Mouse (Mus musculus) cerebellum, adult 9-11 months (tissue): ENCODE results near the gene Cct3.
"Not testable (repeated sequence)": the region's sequence is repeated elsewhere in the genome, so short reads cannot be mapped to it uniquely, and the experiment has no call there.

Experiments
- DNase-seq: peaks from one replicate; pipeline ENCODE4 v3.0.0; 2022

Cct3 gene

DNA sequence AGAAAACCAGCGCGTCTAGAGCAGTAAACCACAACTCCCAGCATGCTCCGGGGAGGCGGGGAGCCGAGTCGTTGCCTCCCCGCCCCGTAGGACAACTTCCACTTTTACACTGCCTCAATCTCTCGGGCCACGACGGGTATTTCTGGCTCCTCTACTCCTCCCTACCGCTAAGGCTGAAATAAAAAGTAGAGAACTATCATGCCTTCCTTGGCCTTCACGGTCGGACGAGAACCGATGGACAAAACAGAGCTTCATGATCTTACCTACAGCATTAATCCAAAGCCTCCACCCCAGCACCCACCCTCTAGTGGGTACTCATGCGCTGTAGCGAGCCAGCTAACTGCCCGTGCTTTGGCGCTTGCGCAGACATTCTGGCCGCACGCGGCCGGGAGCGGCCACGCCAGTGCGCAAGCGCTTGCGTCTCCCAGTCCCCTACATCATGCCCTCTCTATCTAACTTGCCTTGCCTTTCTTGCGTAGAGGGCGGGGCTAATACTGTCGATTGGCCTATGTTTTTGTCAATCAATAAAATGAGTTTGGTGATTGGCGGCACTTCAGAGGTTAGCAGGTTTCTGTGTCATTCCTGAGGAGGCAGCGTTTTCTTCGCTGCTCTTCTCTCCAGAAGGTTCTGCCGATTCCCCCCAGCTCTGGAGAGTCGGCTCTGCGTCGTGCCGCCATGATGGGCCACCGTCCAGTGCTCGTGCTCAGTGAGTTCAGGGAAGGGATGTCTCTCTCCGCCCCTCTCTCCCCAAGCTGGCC lies at the start of gene Cct3, which contains the start of gene Tsacc:
TSS of gene Cct3 (plus strand) at position 556 of the 758 bp plus-strand sequence.
TSS of gene Tsacc (minus strand) at position 439 of the 758 bp plus-strand sequence.
- peak; percentile 99 for DNase-seq

DNA sequence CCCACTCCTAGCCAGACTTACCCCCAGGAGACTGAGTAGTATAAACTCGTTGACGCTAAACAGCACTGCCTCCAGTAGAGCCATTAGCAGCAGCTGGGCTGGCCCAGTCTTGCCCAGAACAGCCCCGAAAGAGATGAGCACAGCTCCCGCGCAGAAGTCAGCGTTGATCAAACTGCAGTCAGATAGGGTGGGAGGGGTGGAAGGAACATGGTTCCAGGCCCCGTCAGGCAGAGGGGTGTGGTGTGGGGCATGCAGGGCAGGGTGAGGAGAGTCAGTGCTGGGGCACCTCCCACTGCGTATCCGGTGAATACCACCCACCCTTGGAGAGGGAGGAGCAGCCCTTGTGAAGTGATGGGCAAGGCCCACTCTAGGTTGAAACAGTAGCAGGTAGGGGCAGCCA lies 49.2 kb upstream of the Cct3 start:
- no peak for DNase-seq

DNA sequence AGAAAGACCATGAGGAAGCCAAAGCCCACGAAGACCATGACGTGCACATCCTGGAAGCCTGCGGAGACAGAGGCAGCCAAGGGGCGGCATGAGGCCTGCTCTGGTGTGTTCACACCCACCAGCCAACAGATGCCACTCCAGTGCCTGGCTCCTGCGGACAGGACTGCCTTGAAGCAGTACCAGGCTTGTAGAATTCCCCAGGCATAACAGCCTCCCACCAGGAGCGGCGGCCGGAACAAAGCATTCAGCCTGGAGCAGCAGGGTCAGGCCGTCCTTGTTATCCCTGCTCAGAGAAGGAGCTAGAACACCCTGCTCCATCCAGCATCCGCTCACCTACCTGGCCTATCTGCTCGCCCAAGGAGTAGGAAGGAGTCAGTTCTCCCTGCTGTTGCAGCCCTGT lies 48.5 kb upstream of the Cct3 start:
- no peak for DNase-seq

DNA sequence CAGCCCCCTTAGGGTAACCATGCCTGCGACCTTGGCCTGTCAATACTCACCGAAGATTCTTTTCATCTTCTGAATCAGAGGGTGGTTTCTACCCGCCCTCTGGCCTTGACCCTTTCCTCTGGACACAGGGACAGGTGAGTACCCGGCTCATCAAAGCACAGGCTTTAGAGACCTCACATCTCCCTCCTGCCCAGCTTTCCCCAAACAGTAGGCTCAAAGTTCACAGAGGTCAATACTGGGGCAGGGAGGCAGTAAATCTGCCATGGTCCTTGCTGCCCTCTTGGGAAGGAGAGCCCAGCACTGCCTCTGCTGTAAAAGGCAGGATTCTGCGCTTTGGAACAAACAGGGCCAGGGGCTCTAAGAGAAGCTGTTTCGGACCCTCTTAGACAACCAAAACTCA lies 44.2 kb upstream of the Cct3 start:
- no peak for DNase-seq

DNA sequence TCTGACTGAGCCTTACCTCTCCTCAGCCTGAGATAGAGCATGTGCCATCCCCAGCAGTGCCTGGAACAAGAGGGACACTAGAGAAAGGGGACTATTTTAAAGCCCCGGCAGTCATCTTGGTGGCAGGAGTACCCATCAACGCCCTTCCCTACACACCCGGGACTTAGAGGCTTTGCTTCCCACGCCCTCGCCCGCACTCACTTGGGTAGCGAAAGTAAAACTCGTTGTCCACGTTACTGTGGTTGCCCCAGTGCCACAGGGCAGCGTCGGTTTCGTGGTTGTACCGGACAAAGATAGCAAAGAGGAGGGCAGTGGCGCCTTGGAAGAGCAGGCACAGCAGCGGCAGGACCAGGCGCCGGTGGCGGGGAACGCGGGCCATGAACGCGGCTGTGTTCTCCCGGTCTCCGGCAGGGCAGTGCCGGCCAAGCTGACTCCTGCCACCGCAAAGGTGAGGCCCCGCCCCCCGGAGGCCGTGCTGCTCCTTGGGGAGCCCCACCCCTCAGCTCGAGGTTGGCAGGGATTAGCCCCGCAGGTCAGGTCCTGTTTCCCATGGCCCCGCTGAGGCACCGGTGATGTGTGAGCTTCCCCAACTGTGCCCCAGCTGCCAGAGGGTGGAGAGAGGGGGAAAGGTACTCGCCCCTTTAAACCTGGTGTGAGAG lies 42.5 kb upstream of the Cct3 start, which contains the start of gene Rhbg:
TSS of gene Rhbg (minus strand) at position 442 of the 659 bp plus-strand sequence.
- peak; percentile 67 for DNase-seq

DNA sequence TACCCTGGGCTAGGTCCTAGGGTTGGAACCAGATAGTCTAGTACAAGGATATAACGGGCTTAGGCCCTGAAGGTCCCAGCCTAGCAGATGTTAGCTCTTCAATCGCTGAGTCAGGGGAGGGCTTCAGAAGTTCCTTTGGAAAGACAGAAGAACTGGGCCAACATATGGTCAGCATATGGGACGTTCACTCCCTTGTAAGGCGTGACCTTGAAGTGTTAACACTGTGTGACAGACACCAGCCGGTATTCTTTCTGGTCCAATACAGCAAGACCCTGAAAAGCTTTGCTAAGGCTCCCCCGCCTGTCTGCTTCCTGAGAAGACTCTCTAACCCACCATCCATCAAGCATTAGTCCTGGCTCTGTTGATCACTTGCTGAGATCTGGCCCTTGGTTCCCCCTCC lies 41.0 kb upstream of the Cct3 start:
- DNase-seq: no peak

DNA sequence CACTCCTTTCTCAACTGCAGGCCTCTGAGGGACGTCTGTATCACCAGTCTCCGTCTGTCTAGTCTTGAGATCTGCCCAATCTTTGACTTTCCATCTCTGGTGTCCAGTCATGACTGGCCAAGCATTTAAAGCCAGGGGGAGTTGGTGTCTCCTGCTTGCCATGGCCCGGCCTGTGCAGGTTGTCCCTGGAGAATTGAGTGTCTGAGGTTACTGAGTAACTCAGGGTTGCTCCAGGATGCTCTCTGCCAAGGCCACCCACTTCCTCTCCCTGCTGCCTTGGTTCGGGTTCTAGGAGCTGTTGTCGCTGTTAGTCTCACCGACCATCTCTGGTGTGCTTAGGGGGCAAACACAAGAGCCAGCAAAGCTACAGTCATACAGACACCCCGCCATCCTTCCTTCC lies 40.5 kb upstream of the Cct3 start:
- DNase-seq: no peak

DNA sequence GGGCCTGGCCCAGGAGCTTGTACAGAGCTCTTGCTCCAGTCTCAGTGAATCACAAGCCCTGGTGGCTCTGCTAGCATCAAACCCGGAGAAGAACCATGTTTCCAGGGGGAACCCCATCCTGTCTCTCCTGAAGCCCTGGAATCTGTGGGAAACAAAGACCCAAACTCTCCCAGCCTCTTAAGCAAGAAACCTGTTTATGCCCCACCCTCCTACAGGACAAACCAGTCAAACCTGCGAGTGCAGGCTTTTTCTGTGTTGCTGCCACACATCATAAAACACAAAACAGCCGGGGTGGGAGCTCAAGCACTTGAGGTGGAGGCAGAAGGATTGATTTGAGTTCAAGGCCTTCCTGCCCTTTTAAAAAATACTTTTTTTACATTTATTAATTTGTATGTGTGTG lies 34.6 kb upstream of the Cct3 start:
- no peak for DNase-seq

DNA sequence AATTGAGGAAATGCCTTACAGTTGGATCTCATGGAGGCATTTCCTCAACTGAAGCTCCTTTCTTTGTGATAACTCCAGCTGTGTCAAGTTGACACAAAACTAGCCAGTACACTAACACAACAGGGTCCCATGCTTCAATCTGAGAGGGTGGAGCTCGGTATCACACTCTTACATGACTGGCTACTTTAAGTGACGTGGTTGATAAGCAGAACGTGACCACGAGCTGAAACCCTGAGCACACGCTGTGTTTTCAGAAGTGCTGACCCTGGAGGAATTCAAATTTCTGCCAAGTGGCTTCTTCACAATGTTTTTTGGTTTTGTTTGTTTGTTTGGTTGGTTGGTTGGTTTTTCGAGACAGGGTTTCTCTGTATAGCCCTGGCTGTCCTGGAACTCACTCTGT lies 28.9 kb upstream of the Cct3 start:
- not testable (repeated sequence) for DNase-seq

DNA sequence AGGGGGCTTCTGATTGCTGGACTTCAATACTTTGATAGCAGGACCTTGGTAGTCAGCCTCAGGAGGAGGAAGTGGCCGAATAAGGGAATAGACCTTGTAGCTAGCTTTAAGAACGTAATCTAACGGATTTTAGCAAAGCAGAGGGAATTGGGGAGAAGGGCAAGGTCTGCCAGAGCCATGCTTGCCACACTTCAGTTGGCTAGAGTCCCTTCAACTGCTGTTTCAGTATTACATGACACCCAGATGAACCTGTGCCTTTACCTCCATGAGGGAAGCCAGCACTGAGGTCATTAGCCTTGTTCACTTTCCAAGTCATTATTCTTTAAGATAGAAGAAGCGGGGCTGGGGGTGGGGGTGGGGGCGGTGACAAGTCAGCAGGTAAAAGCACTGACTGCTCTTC lies 27.9 kb upstream of the Cct3 start:
- no peak for DNase-seq

DNA sequence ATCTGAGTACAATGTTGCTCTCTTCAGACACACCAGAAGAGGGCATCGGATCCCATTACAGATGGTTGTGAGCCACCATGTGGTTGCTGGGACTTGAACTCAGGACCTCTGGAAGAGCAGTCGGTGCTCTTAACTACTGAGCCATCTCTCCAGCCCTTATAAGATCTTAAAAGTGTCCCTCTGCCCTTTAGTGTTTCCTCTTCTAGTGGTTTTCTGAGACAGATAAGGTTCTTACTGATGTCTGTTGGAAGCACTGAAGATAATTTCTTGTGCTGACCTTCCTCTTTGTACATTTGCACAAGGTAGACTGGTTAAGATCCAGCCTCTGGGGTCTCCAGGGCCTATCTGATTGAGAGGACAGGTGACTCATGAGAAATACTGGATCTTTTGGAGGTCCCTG lies 25.6 kb upstream of the Cct3 start:
- not testable (repeated sequence) for DNase-seq

DNA sequence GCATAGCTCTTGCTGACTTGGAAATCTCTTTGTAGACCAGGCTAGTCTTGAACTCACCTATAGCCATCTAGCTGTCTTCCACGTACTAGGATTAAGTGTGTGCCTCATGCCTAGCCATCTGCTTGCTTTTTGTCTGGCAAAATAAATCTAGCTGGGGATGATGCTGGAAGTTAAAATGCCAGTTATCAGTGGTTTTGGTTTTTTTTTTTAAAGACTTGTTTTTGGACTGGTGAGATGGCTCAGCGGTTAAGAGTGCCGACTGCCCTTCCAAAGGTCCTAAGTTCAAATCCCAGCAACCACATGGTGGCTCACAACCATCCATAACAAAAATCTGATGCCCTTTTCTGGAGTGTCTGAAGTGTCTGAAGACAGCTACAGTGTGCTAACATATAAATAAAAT lies 25.1 kb upstream of the Cct3 start:
- DNase-seq: no peak

DNA sequence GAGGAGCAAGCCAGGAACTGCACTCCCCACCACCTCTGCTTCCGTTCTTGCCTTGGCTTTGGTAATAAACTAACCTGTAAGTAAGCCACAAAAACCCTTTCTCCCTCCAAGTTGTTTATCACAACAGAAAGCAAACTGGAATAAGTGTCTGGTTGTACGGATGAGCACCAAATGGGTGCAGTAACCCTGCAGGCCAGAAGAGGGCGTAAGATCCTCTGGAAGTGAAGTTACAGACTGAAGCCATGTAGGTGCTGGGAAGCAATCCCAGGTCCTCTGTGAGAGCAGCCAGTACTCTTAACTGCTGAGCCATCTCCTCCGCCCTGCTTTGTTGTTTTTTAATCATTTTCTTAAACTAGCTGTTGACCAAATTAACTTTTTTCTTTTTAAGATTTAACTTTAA lies 22.9 kb upstream of the Cct3 start:
- DNase-seq: no peak

DNA sequence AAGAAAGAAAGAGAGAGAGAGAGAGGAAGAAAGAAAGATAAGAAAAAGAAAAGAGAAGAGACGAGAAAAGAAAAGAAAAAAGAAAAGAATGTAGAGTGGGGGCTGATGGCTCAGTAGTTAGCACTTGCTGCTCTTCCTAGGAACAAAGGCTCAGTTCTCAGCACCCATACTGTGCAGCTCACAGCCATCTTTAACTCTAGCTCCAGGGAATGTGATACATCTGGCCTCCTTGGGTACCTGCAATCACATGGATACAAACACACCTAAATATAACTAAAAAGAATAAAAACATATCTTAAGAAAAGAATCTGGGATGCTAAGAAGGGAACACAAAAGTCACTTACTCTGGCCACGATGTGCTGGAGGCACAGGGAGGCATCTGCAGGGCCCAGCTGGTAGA lies 20.8 kb upstream of the Cct3 start:
- DNase-seq: no peak

DNA sequence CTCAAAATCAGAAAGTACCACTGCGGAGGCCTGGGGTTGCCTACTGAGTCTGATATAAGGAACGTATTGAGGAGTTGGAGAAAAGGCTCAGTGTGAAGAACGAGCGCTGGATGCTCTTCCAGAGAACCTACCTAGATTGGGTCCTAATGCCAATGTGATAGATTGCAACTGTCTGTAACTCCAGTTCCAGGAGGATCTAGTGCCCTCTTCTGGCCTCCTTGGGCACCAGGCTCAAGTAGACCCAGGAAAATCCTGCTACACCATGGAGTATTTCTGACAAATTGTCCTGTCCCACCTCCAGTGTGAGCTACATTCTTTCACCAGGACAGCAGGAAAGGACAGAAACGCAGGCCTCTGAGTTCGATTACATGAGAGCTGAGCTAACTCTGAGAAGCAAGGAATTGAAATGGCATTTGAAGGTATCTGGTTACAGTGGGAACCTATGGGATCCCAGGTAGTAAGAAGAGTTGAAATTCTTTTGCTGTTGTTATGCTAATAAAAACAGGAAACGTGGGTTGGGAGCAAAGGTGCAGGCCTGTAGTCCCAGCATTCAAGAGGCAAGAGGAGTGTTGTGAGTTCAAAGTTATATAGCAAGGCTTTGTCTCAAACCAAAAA lies 20.3 kb upstream of the Cct3 start:
- DNase-seq: no peak

DNA sequence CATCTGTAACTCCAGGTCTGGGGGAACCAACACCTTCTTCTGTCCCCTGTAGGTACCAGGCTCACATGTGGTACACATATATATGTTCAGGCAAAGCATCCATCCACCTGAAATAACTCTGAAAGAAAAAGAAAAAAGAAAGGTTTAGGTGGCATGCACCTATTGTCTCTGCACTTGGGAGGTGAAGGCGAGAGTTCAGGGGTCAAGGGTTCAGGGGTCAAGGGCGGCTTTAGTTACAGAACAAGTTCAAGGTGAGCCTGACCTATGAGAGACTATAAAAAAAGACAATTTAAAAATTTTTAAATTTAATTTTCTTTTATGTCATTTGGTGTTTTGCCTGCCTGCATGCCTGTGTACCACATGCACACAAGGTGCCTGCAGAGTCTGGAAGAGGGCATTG lies 16.9 kb upstream of the Cct3 start:
- no peak for DNase-seq

DNA sequence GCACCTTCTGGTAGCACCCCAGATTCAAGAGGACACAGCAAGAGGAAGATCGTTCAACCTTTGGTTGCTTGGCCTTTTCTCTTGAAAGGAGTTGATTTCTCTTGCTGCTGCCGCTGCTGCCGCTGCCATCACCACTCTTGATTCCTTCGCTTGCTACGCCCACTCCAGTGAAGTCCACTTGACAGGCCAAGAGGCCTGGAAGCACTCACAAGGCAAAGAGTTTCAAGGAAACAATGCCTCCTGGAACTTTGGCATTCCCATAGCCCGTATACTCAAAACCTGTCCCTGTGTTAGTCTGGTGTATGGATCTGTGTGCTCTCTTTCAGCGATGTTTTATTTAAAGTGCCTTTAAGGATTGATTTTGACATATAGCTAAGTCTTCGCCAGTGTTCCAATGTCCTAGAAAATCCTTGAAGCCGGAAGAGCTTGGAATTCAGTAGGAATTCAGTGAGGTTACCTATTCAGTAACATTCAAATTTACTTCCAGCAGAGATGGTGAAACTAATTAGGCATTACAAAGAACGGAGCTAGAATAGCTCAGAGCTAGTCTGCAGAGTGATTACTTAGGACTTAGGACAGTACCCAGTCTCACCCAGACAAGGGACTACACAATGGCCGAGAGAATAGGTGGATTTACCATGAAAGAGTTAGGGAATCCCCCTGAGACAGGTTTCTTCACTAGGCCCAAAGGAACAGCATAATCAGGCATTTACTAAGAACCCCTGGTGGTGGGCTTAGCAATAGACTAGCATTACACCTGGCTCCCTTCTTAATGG lies 15.6 kb upstream of the Cct3 start:
- not testable (repeated sequence) for DNase-seq

DNA sequence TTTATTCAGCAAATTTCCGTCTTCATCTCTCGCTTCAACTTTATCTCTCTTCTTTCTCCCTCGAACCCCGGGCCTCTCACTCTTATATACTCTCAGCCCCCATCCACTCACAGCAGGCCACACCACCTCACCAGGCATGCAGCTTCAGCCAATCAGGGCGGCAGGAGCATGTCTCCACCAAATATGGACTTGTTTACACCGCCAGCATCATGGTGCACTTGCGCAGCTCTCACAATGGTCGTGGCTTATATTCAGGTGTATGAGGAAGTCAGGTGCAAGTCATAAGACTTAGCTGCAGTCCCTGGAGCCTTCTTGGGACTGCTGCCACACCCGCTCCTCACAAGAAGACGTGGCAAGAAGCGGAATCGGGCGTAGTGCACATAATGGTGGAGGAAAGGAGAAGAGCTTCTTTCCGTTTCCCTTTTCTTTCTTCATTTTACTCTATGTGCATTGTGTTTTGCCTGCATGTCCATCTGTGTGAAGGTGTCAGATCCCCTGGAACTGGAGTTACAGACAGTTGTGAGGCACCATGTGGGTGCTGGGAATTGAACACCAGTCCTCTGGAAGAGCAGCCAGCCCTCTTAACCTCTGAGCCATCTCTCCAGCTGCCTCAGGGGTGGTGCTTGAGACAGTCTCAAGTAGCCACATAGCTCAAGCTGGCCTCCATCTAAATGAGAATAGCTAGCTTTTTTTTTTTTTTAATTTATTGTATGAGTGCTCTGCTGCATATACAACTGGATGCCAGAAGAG lies 11.9 kb upstream of the Cct3 start:
- DNase-seq: not testable (repeated sequence)

DNA sequence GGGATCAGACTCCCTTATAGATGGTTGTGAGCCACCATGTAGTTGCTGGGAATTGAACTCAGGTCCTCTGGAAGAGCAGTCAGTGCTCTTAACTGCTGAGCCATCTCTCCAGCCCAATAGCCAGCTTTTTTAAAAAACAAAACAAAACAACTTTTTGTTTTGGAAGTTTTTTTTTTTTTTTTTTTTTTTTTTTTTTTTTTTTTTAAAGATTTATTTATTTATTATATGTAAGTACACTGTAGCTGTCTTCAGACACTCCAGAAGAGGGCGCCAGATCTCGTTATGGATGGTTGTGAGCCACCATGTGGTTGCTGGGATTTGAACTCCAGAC lies 11.4 kb upstream of the Cct3 start:
- not testable (repeated sequence) for DNase-seq

DNA sequence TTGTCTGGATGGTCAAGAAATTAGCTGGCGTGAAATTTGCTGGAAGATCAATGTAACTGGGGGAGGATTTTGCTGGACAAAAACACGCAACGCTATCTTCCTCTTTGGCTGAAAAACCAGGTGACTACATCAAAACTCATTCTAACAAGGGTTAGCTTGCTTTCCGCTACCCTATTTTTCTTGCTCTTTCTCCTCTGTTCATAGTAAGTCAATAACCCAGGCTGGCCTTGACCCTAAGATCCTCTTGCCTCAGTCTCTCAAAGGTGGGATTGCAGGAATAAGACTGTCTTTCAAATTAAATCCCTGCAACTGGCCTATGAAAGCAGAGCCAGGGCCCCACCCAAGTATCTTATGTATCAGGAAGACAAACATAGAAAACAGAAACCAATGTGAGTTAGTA lies 9.8 kb upstream of the Cct3 start, which contains the start of gene Gm38392:
TSS of gene Gm38392 (minus strand) at position 101 of the 400 bp plus-strand sequence.
- no peak for DNase-seq

DNA sequence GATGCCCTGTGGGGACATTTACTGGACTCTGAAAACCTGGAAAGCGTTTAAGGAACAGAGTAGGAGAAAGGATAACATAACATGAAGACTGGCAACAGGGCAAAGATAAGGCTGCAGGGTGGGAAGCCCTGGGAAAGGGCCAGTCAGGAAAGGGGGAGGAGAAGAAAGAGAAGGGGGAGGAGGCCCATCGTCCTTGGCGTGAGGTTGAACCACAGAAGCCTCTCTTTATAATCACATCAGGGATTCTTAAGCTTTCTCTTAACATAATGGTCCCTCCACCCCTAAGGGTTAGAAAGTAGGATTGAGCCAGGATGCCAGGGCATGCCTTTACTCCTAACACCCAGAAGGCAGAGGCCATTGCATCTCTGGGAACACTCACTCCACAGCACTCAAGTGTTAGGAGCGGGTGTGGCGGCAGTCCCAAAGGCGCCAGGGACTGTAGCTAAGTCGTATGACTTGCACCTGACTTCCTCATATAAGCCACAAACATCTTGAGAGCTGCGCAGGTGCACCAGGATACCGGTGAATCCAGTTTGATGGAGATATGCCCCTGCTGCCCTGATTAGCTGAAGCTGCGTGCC lies 8.7 kb upstream of the Cct3 start:
- DNase-seq: not testable (repeated sequence)

DNA sequence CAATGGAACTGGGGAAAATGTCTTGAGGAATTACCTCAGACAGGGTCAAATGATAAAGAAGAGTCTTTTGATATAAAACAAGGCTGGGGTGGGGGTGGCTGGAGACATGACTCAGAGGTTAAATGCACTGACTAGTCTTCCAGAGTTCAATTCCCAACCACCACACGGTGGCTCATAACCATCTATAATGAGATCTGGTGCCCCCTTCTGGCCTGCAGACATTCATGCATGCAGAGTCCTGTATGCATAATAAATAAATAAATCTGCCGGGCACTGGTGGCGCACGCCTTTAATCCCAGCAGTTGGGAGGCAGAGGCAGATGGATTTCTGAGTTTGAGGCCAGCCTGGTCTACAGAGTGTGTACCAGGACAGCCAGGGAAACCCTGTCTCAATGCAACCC lies 4.9 kb upstream of the Cct3 start:
- peak; percentile 8 for DNase-seq
